Mouse (Mus musculus): Measurements from ENCODE around the gene Nipal3. TPM values are rescaled to one million over a fixed set of nuclear protein-coding genes. Genes with fewer than 3 reads are reported as not detected.

Nipal3 gene
- total and polyA plus RNA-seq, 3 experiments, result 4.0 to 12.0 (median 6.4) TPM

- H3K9ac ChIP-seq (ENCODE audit: insufficient read depth, low read depth), result no peak overlapping the region
- in situ Hi-C loops (cut with MboI; ENCODE audit: low pct_ligation_motif_present, low pct_unique_long_range_greater_than_20kb, low sequenced_read_pairs), result loop anchor here (5.0 kb wide), 1 partner anchor 39 kb away; the partner anchor contains the start of gene Stpg1
- no peaks in the 10 kb centered on the region for H3K27me3 ChIP-seq (replicated peaks)
- dilution Hi-C loops (cut with MboI; ENCODE audit: extremely low pct_ligation_motif_present, extremely low pct_unique_long_range_greater_than_20kb, low sequenced_read_pairs), result no loop called here
- no peak overlapping the region for H3K4me3 ChIP-seq (replicated peaks in 1 of 3; ENCODE audit: low read depth in 2 of 3, low read length in 2 of 3, poor library complexity in 1 of 3)
- no peak for DNase-seq (ENCODE audit: extremely low read depth)
- no peaks in the 10 kb centered on the region for H3K9me3 ChIP-seq (replicated peaks; ENCODE audit: low read length)
- H3K79me2 ChIP-seq (replicated peaks; ENCODE audit: control insufficient read depth, extremely low read depth, insufficient read depth, poor library complexity, severe bottlenecking), result no peaks in the 10 kb centered on the region
- H3K27ac ChIP-seq (ENCODE audit: insufficient read depth, low read depth), result no peak overlapping the region
- no peak overlapping the region for H3K4me2 ChIP-seq (ENCODE audit: insufficient read depth, low read depth, poor library complexity, severe bottlenecking)
- peaks cover 0 to 16% of the 10 kb centered on the region in 2 experiments; a peak in 2 of 4 replicates for H3K4me1 ChIP-seq (ENCODE audit: control insufficient read depth in 1 of 2, insufficient read depth in 2 of 2)
- TF ChIP-seq BHLHE40 (IDR thresholded peaks at IDR 0.05; ENCODE audit: low read depth, low read length), result no peak
- no peak for TF ChIP-seq MXI1 (IDR thresholded peaks at IDR 0.05; ENCODE audit: low read depth, low read length)
- no peak for TF ChIP-seq POLR2AphosphoS2 (IDR thresholded peaks at IDR 0.05; ENCODE audit: low read depth, low read length)
- TF ChIP-seq ZKSCAN1 (IDR thresholded peaks at IDR 0.05; ENCODE audit: borderline replicate concordance, low read depth, low read length), result no peak
- no peak for TF ChIP-seq MAZ (IDR thresholded peaks at IDR 0.05; ENCODE audit: low read depth, low read length)
- no peak for TF ChIP-seq RAD21 (IDR thresholded peaks at IDR 0.05; ENCODE audit: low read depth, low read length)
- TF ChIP-seq GABPA (IDR thresholded peaks at IDR 0.05; ENCODE audit: insufficient replicate concordance, low read depth, low read length), result no peak
- no peak for TF ChIP-seq JUN (IDR thresholded peaks at IDR 0.05; ENCODE audit: insufficient read depth, low read depth, low read length)
- no peak for TF ChIP-seq USF2 (conservative IDR thresholded peaks at IDR 0.05; ENCODE audit: low read depth, low read length)
- no peak for TF ChIP-seq JUND (conservative IDR thresholded peaks at IDR 0.05; ENCODE audit: low read depth, low read length)
- TF ChIP-seq IRF4 (IDR thresholded peaks at IDR 0.05; ENCODE audit: low read depth, low read length), result no peak
- no peak for TF ChIP-seq ZMIZ1 (IDR thresholded peaks at IDR 0.05; ENCODE audit: low read depth, low read length)
- no peak for TF ChIP-seq NRF1 (IDR thresholded peaks at IDR 0.05; ENCODE audit: low read depth, low read length)
- no peak for TF ChIP-seq SMC3 (IDR thresholded peaks at IDR 0.05; ENCODE audit: low read depth, low read length)
- TF ChIP-seq HCFC1 (IDR thresholded peaks at IDR 0.05; ENCODE audit: low read depth, low read length), result no peak
- H3K36me3 ChIP-seq (replicated peaks in 1 of 2; ENCODE audit: control insufficient read depth in 1 of 2, insufficient read depth in 1 of 2, low read length in 1 of 2), result peaks cover 19 to 30% of the 10 kb centered on the region in 2 experiments
Observed at GRCm38 (mm10) chr4:135453572-135453971, 41.3 kb downstream of the Nipal3 start.

GRCm38 (mm10) chr4:135453164-135453563 lies 41.7 kb downstream of the Nipal3 start:
- no peaks in the 10 kb centered on the region for H3K27me3 ChIP-seq (replicated peaks)
- peaks cover 0 to 16% of the 10 kb centered on the region in 2 experiments; a peak in 2 of 4 replicates for H3K4me1 ChIP-seq (ENCODE audit: control insufficient read depth in 1 of 2, insufficient read depth in 2 of 2)
- H3K27ac ChIP-seq (ENCODE audit: insufficient read depth, low read depth), result no peak overlapping the region
- H3K9me3 ChIP-seq (replicated peaks; ENCODE audit: low read length), result peaks cover 2% of the 10 kb centered on the region
- TF ChIP-seq IRF4 (IDR thresholded peaks at IDR 0.05; ENCODE audit: low read depth, low read length) (no peak), MYC (IDR thresholded peaks at IDR 0.05; ENCODE audit: low read depth, low read length) (no peak), GABPA (IDR thresholded peaks at IDR 0.05; ENCODE audit: insufficient replicate concordance, low read depth, low read length) (no peak), ELF1 (IDR thresholded peaks at IDR 0.05; ENCODE audit: low read depth, low read length) (no peak), MAFK (IDR thresholded peaks at IDR 0.05; ENCODE audit: insufficient replicate concordance, low read length) (no peak), ZC3H11A (IDR thresholded peaks at IDR 0.05; ENCODE audit: low read depth, low read length) (no peak), TBP (conservative IDR thresholded peaks at IDR 0.05; ENCODE audit: low read depth, low read length) (no peak), RCOR1 (conservative IDR thresholded peaks at IDR 0.05; ENCODE audit: low read depth, low read length) (no peak), POLR2AphosphoS2 (IDR thresholded peaks at IDR 0.05; ENCODE audit: low read depth, low read length) (no peak), NRF1 (IDR thresholded peaks at IDR 0.05; ENCODE audit: low read depth, low read length) (no peak), ZNF384 (IDR thresholded peaks at IDR 0.05; ENCODE audit: low read depth, low read length) (no peak)
- no peak for DNase-seq (ENCODE audit: extremely low read depth)
- in situ Hi-C loops (cut with MboI; ENCODE audit: low pct_ligation_motif_present, low pct_unique_long_range_greater_than_20kb, low sequenced_read_pairs), result loop anchor here (5.0 kb wide), 1 partner anchor 39 kb away; the partner anchor contains the start of gene Stpg1
- no peak overlapping the region for H3K9ac ChIP-seq (ENCODE audit: insufficient read depth, low read depth)
- no peak overlapping the region for H3K4me3 ChIP-seq (replicated peaks in 1 of 3; ENCODE audit: low read depth in 2 of 3, low read length in 2 of 3, poor library complexity in 1 of 3)
- H3K79me2 ChIP-seq (replicated peaks; ENCODE audit: control insufficient read depth, extremely low read depth, insufficient read depth, poor library complexity, severe bottlenecking), result no peaks in the 10 kb centered on the region
- H3K4me2 ChIP-seq (ENCODE audit: insufficient read depth, low read depth, poor library complexity, severe bottlenecking), result no peak overlapping the region
- dilution Hi-C loops (cut with MboI; ENCODE audit: extremely low pct_ligation_motif_present, extremely low pct_unique_long_range_greater_than_20kb, low sequenced_read_pairs), result no loop called here
- peaks cover 19 to 30% of the 10 kb centered on the region in 2 experiments for H3K36me3 ChIP-seq (replicated peaks in 1 of 2; ENCODE audit: control insufficient read depth in 1 of 2, insufficient read depth in 1 of 2, low read length in 1 of 2)

All from CH12.LX (cell line).